Mouse (Mus musculus) limb, embryonic 14.5 days (tissue): Measurements from ENCODE around the gene Sept7. TPM values are rescaled to one million over a fixed set of nuclear protein-coding genes. Genes with fewer than 3 reads are reported as not detected.

Experiments
- ATAC-seq: fragments of 200-750 bp; cut with Nextera tagmentation; 2 replicates; pipeline ENCODE4 v1.8.0; 2017; ENCODE audit warnings: low read depth, moderate number of reproducible peaks, moderate TSS enrichment; ENCODE audit not compliant: low FRiP score
- DNase-seq: peaks from one replicate; pipeline ENCODE4 v3.0.0-alpha.2; 2015; ENCODE audit warnings: low spot score
- H3K27ac ChIP-seq: fragments of 300-500 bp; sonication (generic); replicated peaks from 2 replicates; pipeline ENCODE4 v1.5.1; 2014; ENCODE audit warnings: low read depth, mild to moderate bottlenecking, low read length, moderate library complexity, mixed read lengths
- H3K27me3 ChIP-seq: fragments of 300-500 bp; sonication (generic); 2 replicates; pipeline ENCODE4 v1.6.1; 2014; ENCODE audit warnings: low read length, mixed read lengths; ENCODE audit not compliant: control insufficient read depth, insufficient read depth
- H3K36me3 ChIP-seq: fragments of 300-500 bp; sonication (generic); 2 replicates; pipeline ENCODE4 v1.6.1; 2014; ENCODE audit warnings: mild to moderate bottlenecking, low read length, moderate library complexity, mixed read lengths; ENCODE audit not compliant: control insufficient read depth, insufficient read depth
- H3K4me1 ChIP-seq: fragments of 300-500 bp; sonication (generic); 2 replicates; pipeline ENCODE4 v1.6.1; 2014; ENCODE audit warnings: antibody characterized with exemption, low read length, mixed read lengths; ENCODE audit not compliant: control insufficient read depth, insufficient read depth
- H3K4me2 ChIP-seq: fragments of 300-500 bp; sonication (generic); replicated peaks from 2 replicates; pipeline ENCODE4 v1.6.1; 2014; ENCODE audit warnings: low read depth, mild to moderate bottlenecking, low read length, moderate library complexity; ENCODE audit not compliant: severe bottlenecking
- H3K4me3 ChIP-seq: fragments of 300-500 bp; sonication (generic); replicated peaks from 2 replicates; pipeline ENCODE4 v1.5.1; 2014; ENCODE audit warnings: low read length
- H3K9ac ChIP-seq: fragments of 300-500 bp; sonication (generic); 2 replicates; pipeline ENCODE4 v1.6.1; 2014; ENCODE audit warnings: mild to moderate bottlenecking, low read depth, low read length, moderate library complexity; ENCODE audit not compliant: severe bottlenecking
- H3K9me3 ChIP-seq: fragments of 300-500 bp; sonication (generic); 2 replicates; pipeline ENCODE4 v1.6.1; 2016; ENCODE audit warnings: low read length; ENCODE audit not compliant: control insufficient read depth
- POLR2A ChIP-seq: fragments of 200-500 bp; IDR thresholded peaks from 2 replicates; pipeline ENCODE4 v1.8.0; 2012; ENCODE audit warnings: inconsistent platforms, mild to moderate bottlenecking, moderate library complexity, borderline replicate concordance; ENCODE audit not compliant: insufficient read depth, insufficient read length; ENCODE audit errors: extremely low read depth
- whole genome bisulfite sequencing: fragments of 180-500 bp; shearing (Covaris S2); extraction: QIAGEN DNeasy Blood & Tissue Kit; methylation state at CpG from one replicate; pipeline ENCODE4 v1.1.7; 2014; 5-methylcytosine and 5-hydroxymethylcytosine counted together
- polyA plus RNA-seq, 2 experiments: library from polyadenylated mRNA; depleted of rRNA in 1 of 2; stranded (reverse) in 1 of 2; unstranded in 1 of 2; fragments of >200 nt; fragmentation: Nextera tagmentation in 1 of 2; extraction: Ambion mirVana in 1 of 2; gene quantifications; 2 replicates each; pipeline versions ENCODE4 v1.2.1 to v1.2.3; 2012 to 2014

Gene Sept7
- polyA plus RNA-seq, 2 experiments: 129 to 288 TPM

DNA sequence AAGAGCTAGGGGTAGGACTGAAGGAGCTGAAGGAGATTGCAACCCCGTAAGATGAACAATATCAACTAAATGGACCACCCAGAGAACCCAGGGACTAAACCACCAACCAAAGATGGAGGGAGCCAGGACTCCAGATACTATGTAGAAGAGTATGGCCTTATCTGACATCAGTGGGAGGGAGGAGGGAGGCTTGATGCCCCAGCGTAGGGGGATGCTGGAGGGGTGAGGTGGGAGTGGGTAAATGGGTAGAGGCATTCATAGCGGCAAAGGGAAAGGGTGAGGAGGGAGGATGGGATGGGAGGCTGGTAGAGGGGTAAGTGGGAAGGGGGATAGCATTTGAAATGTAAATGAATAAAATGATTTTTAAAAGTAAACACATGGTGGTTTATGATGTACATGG lies 8.2 kb downstream of the Sept7 start:
- DNase-seq: no peak
- H3K9ac ChIP-seq: no peak overlapping the region
- no peak overlapping the region for H3K4me3 ChIP-seq
- no peaks in the 10 kb centered on the region for H3K9me3 ChIP-seq
- H3K4me1 ChIP-seq: no peaks in the 10 kb centered on the region
- no peak overlapping the region for H3K4me2 ChIP-seq
- H3K27me3 ChIP-seq: no peaks in the 10 kb centered on the region
- no peak overlapping the region for H3K27ac ChIP-seq
- WGBS: 91% methylated on average over 3 of the region's 3 CpGs
- ATAC-seq: no peak
- H3K36me3 ChIP-seq: peaks cover 3% of the 10 kb centered on the region; the same call in 1 of the 2 replicates
- TF ChIP-seq POLR2A: no peak

DNA sequence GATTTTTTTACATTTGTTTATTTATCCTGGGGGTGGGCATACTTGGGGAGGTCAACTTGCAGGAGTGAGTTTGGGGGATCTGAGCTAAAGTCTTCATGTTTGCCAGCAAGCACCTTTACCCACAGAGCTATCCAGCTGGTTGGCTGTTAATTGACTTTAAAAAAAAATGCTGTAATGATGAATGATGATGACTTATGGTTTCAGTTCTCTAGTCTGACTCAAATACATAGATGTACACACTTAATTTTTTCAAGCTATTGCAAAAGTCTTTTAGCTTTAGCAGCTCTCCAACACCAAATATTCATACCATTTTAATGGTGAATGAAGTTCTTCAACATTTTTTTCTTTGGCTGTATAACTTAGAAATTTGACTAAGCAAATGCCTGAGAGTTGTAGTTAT lies 8.7 kb downstream of the Sept7 start:
- H3K36me3 ChIP-seq: peaks cover 8% of the 10 kb centered on the region; the same call in 1 of the 2 replicates
- no peak overlapping the region for H3K9ac ChIP-seq
- DNase-seq (no peak), ATAC-seq (no peak)
- H3K4me1 ChIP-seq: no peaks in the 10 kb centered on the region
- no peak for TF ChIP-seq POLR2A
- H3K27me3 ChIP-seq: no peaks in the 10 kb centered on the region
- no peaks in the 10 kb centered on the region for H3K9me3 ChIP-seq
- H3K27ac ChIP-seq: no peak overlapping the region
- H3K4me2 ChIP-seq: no peak overlapping the region
- H3K4me3 ChIP-seq: no peak overlapping the region

DNA sequence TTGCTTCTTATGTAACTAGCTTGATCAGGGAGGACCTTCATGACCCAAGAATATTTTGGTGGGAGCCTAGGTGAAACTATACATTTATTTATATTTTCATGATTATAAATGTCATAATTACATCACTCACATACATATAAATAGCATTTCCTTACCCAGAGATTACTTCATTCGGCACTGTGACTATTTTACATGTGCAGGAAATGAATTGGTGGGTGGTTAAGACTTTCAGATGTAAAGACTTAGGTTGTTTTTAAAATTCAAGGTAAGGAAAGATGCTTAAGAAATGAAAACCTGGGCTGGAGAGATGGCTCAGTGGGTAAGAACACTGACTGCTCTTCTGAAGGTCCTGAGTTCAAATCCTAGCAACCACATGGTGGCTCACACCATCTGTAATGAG lies 9.8 kb downstream of the Sept7 start:
- no peak overlapping the region for H3K9ac ChIP-seq
- no peaks in the 10 kb centered on the region for H3K9me3 ChIP-seq
- no peaks in the 10 kb centered on the region for H3K27me3 ChIP-seq
- H3K4me1 ChIP-seq: no peaks in the 10 kb centered on the region
- H3K4me2 ChIP-seq: no peak overlapping the region
- DNase-seq (no peak), ATAC-seq (no peak)
- H3K27ac ChIP-seq: no peak overlapping the region
- 90% methylated on average over 1 of the region's 1 CpGs for WGBS
- H3K36me3 ChIP-seq: peaks cover 13% of the 10 kb centered on the region
- H3K4me3 ChIP-seq: no peak overlapping the region
- no peak for TF ChIP-seq POLR2A

DNA sequence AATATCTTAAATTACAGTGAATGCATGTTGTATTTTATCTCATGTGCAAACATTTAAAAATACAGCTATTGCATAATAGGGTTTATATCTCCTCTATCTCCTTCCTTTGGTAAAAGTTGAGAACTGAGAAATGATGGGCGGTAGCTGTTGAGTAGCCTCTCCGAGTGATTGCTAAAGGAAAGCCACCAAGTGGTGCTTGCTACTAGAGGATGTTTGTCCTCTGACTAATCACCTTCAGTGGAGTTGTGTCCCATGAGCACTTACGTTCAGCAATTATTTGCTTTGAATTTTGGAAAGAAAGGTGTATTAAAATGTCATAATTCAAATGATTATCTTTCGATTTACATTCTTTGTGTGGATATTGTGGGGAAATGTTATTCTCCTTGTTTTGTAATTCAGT lies 13.6 kb downstream of the Sept7 start:
- no peak overlapping the region for H3K4me2 ChIP-seq

DNA sequence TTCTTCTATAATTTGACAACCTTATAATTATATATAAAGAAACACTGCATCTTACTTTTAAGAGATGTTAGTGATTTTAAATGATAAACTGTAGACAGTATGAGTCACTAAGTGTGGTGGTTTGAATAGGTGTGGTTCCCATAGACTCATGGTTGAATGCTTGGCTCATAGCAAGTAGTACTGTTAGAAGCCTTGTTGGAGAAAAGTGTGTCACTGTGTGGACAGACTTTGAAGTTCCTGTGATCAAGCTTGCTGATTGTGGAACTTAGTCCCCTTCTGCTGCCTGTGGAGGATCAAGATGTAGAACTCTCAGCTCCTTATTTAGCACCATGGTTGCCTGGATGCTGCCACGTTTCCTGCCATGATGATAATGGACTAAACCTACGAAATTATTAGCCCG lies 14.9 kb downstream of the Sept7 start:
- no peak for TF ChIP-seq POLR2A
- Histone ChIP-seq H3K4me1 (no peaks in the 10 kb centered on the region), H3K36me3 (peaks cover 34% of the 10 kb centered on the region), H3K9me3 (no peaks in the 10 kb centered on the region), H3K27me3 (no peaks in the 10 kb centered on the region), H3K4me2 (no peak overlapping the region), H3K9ac (no peak overlapping the region), H3K4me3 (no peak overlapping the region), H3K27ac (no peak overlapping the region)
- 93% methylated on average over 3 of the region's 3 CpGs for WGBS
- ATAC-seq: no peak
- DNase-seq: no peak

More for the DNA sequence above, 13.6 kb downstream of the Sept7 start:
- no peaks in the 10 kb centered on the region for H3K4me1 ChIP-seq
- 96% methylated on average over 4 of the region's 4 CpGs for WGBS
- no peak overlapping the region for H3K27ac ChIP-seq
- no peak overlapping the region for H3K9ac ChIP-seq
- DNase-seq (no peak), ATAC-seq (no peak)
- H3K36me3 ChIP-seq: peaks cover 30% of the 10 kb centered on the region
- no peak overlapping the region for H3K4me3 ChIP-seq
- no peak for TF ChIP-seq POLR2A
- no peaks in the 10 kb centered on the region for H3K27me3 ChIP-seq
- H3K9me3 ChIP-seq: no peaks in the 10 kb centered on the region

DNA sequence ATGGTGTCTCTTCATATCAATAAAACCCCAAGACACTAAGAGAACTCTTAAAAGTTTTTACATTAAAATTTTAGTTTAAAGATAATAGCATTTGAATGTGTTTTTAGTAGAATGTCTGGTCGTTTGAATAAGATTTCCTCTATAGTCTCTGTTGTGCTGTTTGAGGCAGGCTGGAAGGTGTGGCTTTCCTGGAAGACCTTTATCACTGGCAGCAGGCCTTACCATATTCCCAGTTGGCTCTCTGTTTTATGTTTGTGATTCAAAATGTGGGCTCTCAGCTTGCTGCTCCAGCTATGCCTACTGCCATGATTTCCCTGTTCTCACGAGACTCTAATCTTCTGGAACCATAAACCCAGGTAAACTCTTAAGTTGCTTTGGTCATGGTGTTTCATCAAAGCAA lies 15.3 kb downstream of the Sept7 start:
- Histone ChIP-seq H3K36me3 (peaks cover 34% of the 10 kb centered on the region), H3K9ac (no peak overlapping the region), H3K27me3 (no peaks in the 10 kb centered on the region), H3K4me2 (no peak overlapping the region), H3K9me3 (no peaks in the 10 kb centered on the region), H3K4me1 (no peaks in the 10 kb centered on the region), H3K27ac (no peak overlapping the region), H3K4me3 (no peak overlapping the region)
- WGBS: 88% methylated on average over 2 of the region's 2 CpGs
- no peak for TF ChIP-seq POLR2A
- no peak for DNase-seq
- ATAC-seq: no peak
